Mouse (Mus musculus): ENCODE measurements around the gene Lasp1. TPM values are rescaled to one million over a fixed set of nuclear protein-coding genes. Genes with fewer than 3 reads are reported as not detected.

The Lasp1 gene
- total and polyA plus RNA-seq, 3 experiments = 12.5 to 45.4 (median 18.6) TPM

DNA sequence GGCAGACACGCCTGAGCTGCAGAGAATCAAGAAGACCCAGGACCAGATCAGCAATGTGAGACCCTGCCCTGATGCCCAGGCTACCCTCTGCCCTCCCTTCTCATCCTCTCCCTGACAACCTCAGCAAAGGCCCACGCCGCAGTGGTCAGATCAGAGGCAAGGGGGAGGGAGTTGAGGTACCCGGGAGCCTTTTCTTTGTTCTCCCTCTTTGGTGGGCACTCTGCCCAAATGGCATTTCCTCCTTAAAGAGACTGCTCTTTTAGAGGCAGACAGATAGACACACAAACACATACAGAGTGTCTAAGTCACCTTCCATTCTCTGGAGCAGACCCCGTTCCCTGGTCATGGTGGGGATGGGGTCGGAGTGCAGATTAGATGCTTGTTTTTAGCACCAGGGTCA, 26.1 kb downstream of the Lasp1 start:
- in situ Hi-C loops (cut with MboI; ENCODE audit: low pct_ligation_motif_present, low pct_unique_long_range_greater_than_20kb, low sequenced_read_pairs) (no loop called here), dilution Hi-C loops (cut with MboI; ENCODE audit: extremely low pct_ligation_motif_present, extremely low pct_unique_long_range_greater_than_20kb, low sequenced_read_pairs) (no loop called here)

DNA sequence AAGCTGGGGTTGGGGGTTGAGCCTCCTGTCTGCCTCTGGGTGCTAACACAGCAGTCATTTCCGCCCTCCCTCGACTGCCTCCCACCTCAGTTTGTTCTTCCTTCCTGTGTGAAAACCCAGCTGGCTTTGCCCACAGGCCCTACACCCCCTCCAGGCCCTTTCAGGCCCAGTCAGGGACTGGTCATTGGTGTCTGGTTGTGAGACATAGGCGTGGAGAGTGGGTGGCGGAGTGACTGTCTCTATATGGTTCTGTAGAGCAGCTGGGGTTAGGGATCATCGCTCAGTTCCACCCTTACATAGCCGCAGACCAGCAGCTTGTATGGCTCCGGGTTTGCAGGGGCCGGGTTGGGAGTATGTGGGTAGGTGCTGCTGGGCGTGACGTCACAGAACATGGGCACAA, 26.5 kb downstream of the Lasp1 start:
- Histone ChIP-seq H3K9ac (ENCODE audit: insufficient read depth, low read depth) (no peak overlapping the region), H3K4me3 (replicated peaks in 1 of 3; ENCODE audit: low read depth in 2 of 3, low read length in 2 of 3, poor library complexity in 1 of 3) (no peak overlapping the region), H3K36me3 (replicated peaks in 1 of 2; ENCODE audit: control insufficient read depth in 1 of 2, insufficient read depth in 1 of 2, low read length in 1 of 2) (peaks cover 12 to 68% of the 10 kb centered on the region in 2 experiments), H3K9me3 (replicated peaks; ENCODE audit: low read length) (no peaks in the 10 kb centered on the region), H3K27ac (ENCODE audit: insufficient read depth, low read depth) (no peak overlapping the region), H3K79me2 (replicated peaks; ENCODE audit: control insufficient read depth, extremely low read depth, insufficient read depth, poor library complexity, severe bottlenecking) (no peaks in the 10 kb centered on the region), H3K27me3 (replicated peaks) (no peaks in the 10 kb centered on the region), H3K4me2 (ENCODE audit: insufficient read depth, low read depth, poor library complexity, severe bottlenecking) (no peak overlapping the region), H3K4me1 (ENCODE audit: control insufficient read depth in 1 of 2, insufficient read depth in 2 of 2) (peaks cover 20 to 37% of the 10 kb centered on the region in 2 experiments)
- DNase-seq (ENCODE audit: extremely low read depth) = no peak
- dilution Hi-C loops (cut with MboI; ENCODE audit: extremely low pct_ligation_motif_present, extremely low pct_unique_long_range_greater_than_20kb, low sequenced_read_pairs) = no loop called here
- in situ Hi-C loops (cut with MboI; ENCODE audit: low pct_ligation_motif_present, low pct_unique_long_range_greater_than_20kb, low sequenced_read_pairs) = no loop called here
- no peak for TF ChIP-seq TBP (conservative IDR thresholded peaks at IDR 0.05; ENCODE audit: low read depth, low read length)
- TF ChIP-seq ZC3H11A (IDR thresholded peaks at IDR 0.05; ENCODE audit: low read depth, low read length) = no peak
- no peak for TF ChIP-seq NRF1 (IDR thresholded peaks at IDR 0.05; ENCODE audit: low read depth, low read length)

More for the DNA sequence above, 26.1 kb downstream of the Lasp1 start:
- no peak for DNase-seq (ENCODE audit: extremely low read depth)
- Histone ChIP-seq H3K27me3 (replicated peaks) (no peaks in the 10 kb centered on the region), H3K79me2 (replicated peaks; ENCODE audit: control insufficient read depth, extremely low read depth, insufficient read depth, poor library complexity, severe bottlenecking) (no peaks in the 10 kb centered on the region), H3K4me2 (ENCODE audit: insufficient read depth, low read depth, poor library complexity, severe bottlenecking) (no peak overlapping the region), H3K36me3 (replicated peaks in 1 of 2; ENCODE audit: control insufficient read depth in 1 of 2, insufficient read depth in 1 of 2, low read length in 1 of 2) (peaks cover 12 to 70% of the 10 kb centered on the region in 2 experiments), H3K9me3 (replicated peaks; ENCODE audit: low read length) (no peaks in the 10 kb centered on the region), H3K4me3 (replicated peaks in 1 of 3; ENCODE audit: low read depth in 2 of 3, low read length in 2 of 3, poor library complexity in 1 of 3) (no peak overlapping the region), H3K9ac (ENCODE audit: insufficient read depth, low read depth) (no peak overlapping the region), H3K27ac (ENCODE audit: insufficient read depth, low read depth) (no peak overlapping the region), H3K4me1 (ENCODE audit: control insufficient read depth in 1 of 2, insufficient read depth in 2 of 2) (peaks cover 18 to 37% of the 10 kb centered on the region in 2 experiments)
- no peak for TF ChIP-seq MAZ (IDR thresholded peaks at IDR 0.05; ENCODE audit: low read depth, low read length)

DNA sequence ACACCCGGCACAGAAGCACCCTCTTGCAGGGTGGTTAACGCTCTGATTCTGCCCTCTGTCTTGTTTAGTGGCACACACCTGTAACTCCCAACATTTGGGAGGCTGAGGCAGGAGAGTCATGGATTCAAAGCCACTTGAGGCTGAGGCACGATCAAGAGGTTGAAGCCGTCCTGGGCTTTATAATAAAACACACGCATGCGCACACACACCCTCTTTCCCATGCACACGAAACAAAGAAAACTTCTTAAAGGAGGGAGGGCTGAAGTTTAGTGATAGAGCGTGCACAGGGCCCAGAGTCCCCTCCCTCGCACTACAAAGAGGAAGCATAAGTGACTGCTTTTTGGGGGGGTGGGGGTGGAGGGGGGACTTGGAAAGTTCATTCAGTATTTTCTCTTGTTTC, 27.2 kb downstream of the Lasp1 start:
- TF ChIP-seq EP300 (IDR thresholded peaks at IDR 0.05; ENCODE audit: low read length) = no peak
- TF ChIP-seq POLR2A (IDR thresholded peaks at IDR 0.05; ENCODE audit: low read depth, low read length) = no peak
- no peak for TF ChIP-seq SIN3A (IDR thresholded peaks at IDR 0.05; ENCODE audit: low read length)
- TF ChIP-seq PAX5 (IDR thresholded peaks at IDR 0.05; ENCODE audit: low read length) = no peak
- TF ChIP-seq ZC3H11A (IDR thresholded peaks at IDR 0.05; ENCODE audit: low read depth, low read length) = no peak
- no peak for TF ChIP-seq BHLHE40 (IDR thresholded peaks at IDR 0.05; ENCODE audit: low read depth, low read length)
- TF ChIP-seq JUND (conservative IDR thresholded peaks at IDR 0.05; ENCODE audit: low read depth, low read length) = no peak
- no peak for TF ChIP-seq IRF4 (IDR thresholded peaks at IDR 0.05; ENCODE audit: low read depth, low read length)
- TF ChIP-seq ELF1 (IDR thresholded peaks at IDR 0.05; ENCODE audit: low read depth, low read length) = no peak
- Histone ChIP-seq H3K27ac (ENCODE audit: insufficient read depth, low read depth) (no peak overlapping the region), H3K27me3 (replicated peaks) (no peaks in the 10 kb centered on the region), H3K4me2 (ENCODE audit: insufficient read depth, low read depth, poor library complexity, severe bottlenecking) (no peak overlapping the region), H3K9ac (ENCODE audit: insufficient read depth, low read depth) (no peak overlapping the region), H3K79me2 (replicated peaks; ENCODE audit: control insufficient read depth, extremely low read depth, insufficient read depth, poor library complexity, severe bottlenecking) (no peaks in the 10 kb centered on the region), H3K36me3 (replicated peaks in 1 of 2; ENCODE audit: control insufficient read depth in 1 of 2, insufficient read depth in 1 of 2, low read length in 1 of 2) (peaks cover 12 to 65% of the 10 kb centered on the region in 2 experiments), H3K9me3 (replicated peaks; ENCODE audit: low read length) (no peaks in the 10 kb centered on the region), H3K4me1 (ENCODE audit: control insufficient read depth in 1 of 2, insufficient read depth in 2 of 2) (peaks cover 20 to 37% of the 10 kb centered on the region in 2 experiments), H3K4me3 (replicated peaks in 1 of 3; ENCODE audit: low read depth in 2 of 3, low read length in 2 of 3, poor library complexity in 1 of 3) (no peak overlapping the region)
- in situ Hi-C loops (cut with MboI; ENCODE audit: low pct_ligation_motif_present, low pct_unique_long_range_greater_than_20kb, low sequenced_read_pairs) = no loop called here
- dilution Hi-C loops (cut with MboI; ENCODE audit: extremely low pct_ligation_motif_present, extremely low pct_unique_long_range_greater_than_20kb, low sequenced_read_pairs) = no loop called here
- DNase-seq (ENCODE audit: extremely low read depth) = no peak

All from CH12.LX (cell line).